Mouse (Mus musculus) ovary, adult 2 months (tissue): ENCODE measurements around the gene Sntb2. TPM values are rescaled to one million over a fixed set of nuclear protein-coding genes. Genes with fewer than 3 reads are reported as not detected.

Experiments
- polyA plus RNA-seq: library from polyadenylated mRNA; depleted of rRNA; stranded (reverse); fragments of >200 nt; gene quantifications from 2 replicates; pipeline ENCODE4 v1.2.3, GENCODE M21; 2012; rRNA removed

The Sntb2 gene
- 21.6 and 23.3 TPM in 2 replicates for polyA plus RNA-seq

GRCm38 (mm10) chr8:106935324-106935869, at the start of gene Sntb2:
Gene Sntb2 (plus strand): TSS chr8:106935750.

GRCm38 (mm10) chr8:106893481-106894156, 41.9 kb upstream of the Sntb2 start, which contains the start of gene Utp4:
Gene Utp4 (plus strand): TSS chr8:106893636.

GRCm38 (mm10) chr8:107030650-107031576, 95.4 kb downstream of the Sntb2 start, which contains the start of gene Vps4a:
Gene Vps4a (plus strand): TSS chr8:107031222.

GRCm38 (mm10) chr8:107048061-107048941, 112.8 kb downstream of the Sntb2 start, which contains the start of gene Pdf:
Gene Pdf (minus strand): TSS chr8:107048614.

GRCm38 (mm10) chr8:107056076-107056972, 120.8 kb downstream of the Sntb2 start, which contains the start of the genes Cog8 and Nip7:
Gene Cog8 (minus strand): TSS chr8:107056689.
Gene Nip7 (plus strand): TSS chr8:107056877.

GRCm38 (mm10) chr8:107065511-107066496, 130.3 kb downstream of the Sntb2 start, which contains the start of gene Tmed6:
Gene Tmed6 (minus strand): TSS chr8:107065644.

Other genes with a start within 250 kb of the Sntb2 start
- 1.9 and 2.7 TPM in 2 replicates for gene Has3, start 65.5 kb upstream of the Sntb2 start, polyA plus RNA-seq
- gene Utp4, start 42.1 kb upstream of the Sntb2 start, polyA plus RNA-seq = 27.0 and 36.6 TPM in 2 replicates
- gene Vps4a, start 95.5 kb downstream of the Sntb2 start, polyA plus RNA-seq = 23.0 and 23.6 TPM in 2 replicates
- 82.5 and 123 TPM in 2 replicates for gene Pdf, start 112.9 kb downstream of the Sntb2 start, polyA plus RNA-seq
- gene Cog8, start 120.9 kb downstream of the Sntb2 start, polyA plus RNA-seq = 28.9 and 32.1 TPM in 2 replicates
- 28.9 and 43.3 TPM in 2 replicates for gene Nip7, start 121.1 kb downstream of the Sntb2 start, polyA plus RNA-seq
- gene Tmed6, start 129.9 kb downstream of the Sntb2 start, polyA plus RNA-seq = 0.32 and 0.40 TPM in 2 replicates
- gene Terf2, start 160.8 kb downstream of the Sntb2 start, polyA plus RNA-seq = 9.6 and 10.5 TPM in 2 replicates
- gene Cyb5b, start 214.9 kb downstream of the Sntb2 start, polyA plus RNA-seq = 79.4 and 87.9 TPM in 2 replicates